Mouse (Mus musculus) stomach, postnatal 0 days (tissue): ENCODE measurements around the gene Sh3bgrl2.

ENCODE experiments used
- CTCF ChIP-seq: IDR thresholded peaks from 2 replicates; pipeline ENCODE4 v1.5.1; 2016; ENCODE audit warnings: antibody characterized with exemption, low read depth, mild to moderate bottlenecking, moderate library complexity
- EP300 ChIP-seq: optimal IDR thresholded peaks from 2 replicates; pipeline ENCODE3; 2016; ENCODE audit warnings: antibody characterized with exemption

GRCm38 (mm10) chr9:83577260-83577659 is 29.1 kb downstream of the Sh3bgrl2 start:
- TF ChIP-seq CTCF (no peak), EP300 (no peak)
